Mouse (Mus musculus) CD4-positive, CD25-positive, alpha-beta regulatory T cell, adult 4 months (primary cell): ENCODE results near the gene Cln3. TPM values are rescaled to one million over a fixed set of nuclear protein-coding genes. Genes with fewer than 3 reads are reported as not detected.

Experiments
- polyA plus RNA-seq, 2 experiments: library from polyadenylated mRNA; unstranded; fragments of 100-300 nt; shearing (Covaris generic); gene quantifications; one replicate each; pipeline ENCODE4 v1.2.1; 2017

The Cln3 gene
- polyA plus RNA-seq, 2 experiments from 2014 or later: 79.9 to 150 TPM

Other genes starting within 250 kb of the Cln3 start
- gene Lat, start 216.2 kb downstream of the Cln3 start, polyA plus RNA-seq: 1,000 to 10,000 TPM in 1 of 2 experiments, 100 to 1,000 TPM in 1; 947 to 1,259 TPM
- gene Spns1, start 208.4 kb downstream of the Cln3 start, polyA plus RNA-seq: 10 to 100 TPM; 42.8 to 86.8 TPM
- 1 to 10 TPM; 2.6 to 2.8 TPM for gene Nfatc2ip, start 189.1 kb downstream of the Cln3 start, polyA plus RNA-seq
- gene Cd19, start 170.9 kb downstream of the Cln3 start, polyA plus RNA-seq: 10 to 100 TPM in 1 of 2 experiments, not detected in 1; 16.9 TPM
- 10 to 100 TPM; 31.9 to 68.2 TPM for gene Rabep2, start 157.1 kb downstream of the Cln3 start, polyA plus RNA-seq
- under 1 TPM; 0.18 to 0.38 TPM for gene Atp2a1, start 122.7 kb downstream of the Cln3 start, polyA plus RNA-seq
- 10 to 100 TPM; 11.5 to 13.1 TPM for gene Sh2b1, start 110.4 kb downstream of the Cln3 start, polyA plus RNA-seq
- 10 to 100 TPM; 79.8 to 89.2 TPM for gene Tufm, start 98.5 kb downstream of the Cln3 start, polyA plus RNA-seq
- gene Atxn2l, start 82.4 kb downstream of the Cln3 start, polyA plus RNA-seq: 10 to 100 TPM; 15.6 to 17.4 TPM
- gene Eif3c, start 19.4 kb downstream of the Cln3 start, polyA plus RNA-seq: 100 to 1,000 TPM; 228 to 250 TPM
- 1 to 10 TPM in 1 of 2 experiments, under 1 TPM in 1; 0.36 to 1.5 TPM for gene Apobr, start 875 bp downstream of the Cln3 start, polyA plus RNA-seq
- gene Il27, start 9.1 kb upstream of the Cln3 start, polyA plus RNA-seq: not detected
- gene Nupr1, start 45.0 kb upstream of the Cln3 start, polyA plus RNA-seq: under 1 TPM in 1 of 2 experiments, not detected in 1; 0.42 TPM
- 100 to 1,000 TPM in 1 of 2 experiments, 10 to 100 TPM in 1; 93.1 to 113 TPM for gene Sgf29, start 63.5 kb upstream of the Cln3 start, polyA plus RNA-seq
- gene Sult1a1, start 90.6 kb upstream of the Cln3 start, polyA plus RNA-seq: 1 to 10 TPM in 1 of 2 experiments, under 1 TPM in 1; 0.82 to 1.3 TPM
- gene Bola2, start 109.6 kb upstream of the Cln3 start, polyA plus RNA-seq: 100 to 1,000 TPM in 1 of 2 experiments, 10 to 100 TPM in 1; 82.6 to 175 TPM
- 10 to 100 TPM; 10.6 to 21.4 TPM for gene Slx1b, start 110.0 kb upstream of the Cln3 start, polyA plus RNA-seq
- 1,000 to 10,000 TPM; 2,251 to 2,782 TPM for gene Coro1a, start 122.0 kb upstream of the Cln3 start, polyA plus RNA-seq
- gene Mapk3, start 173.8 kb upstream of the Cln3 start, polyA plus RNA-seq: 10 to 100 TPM; 16.9 to 17.8 TPM
- 10 to 100 TPM; 13.9 to 17.4 TPM for gene Gdpd3, start 180.5 kb upstream of the Cln3 start, polyA plus RNA-seq
- 10 to 100 TPM; 58.4 to 83.8 TPM for gene Ypel3, start 191.1 kb upstream of the Cln3 start, polyA plus RNA-seq
- gene Tbx6, start 195.7 kb upstream of the Cln3 start, polyA plus RNA-seq: 1 to 10 TPM; 5.9 to 7.5 TPM
- 100 to 1,000 TPM; 139 to 140 TPM for gene Ppp4c, start 206.7 kb upstream of the Cln3 start, polyA plus RNA-seq
- not detected for gene Fam57b, start 211.9 kb upstream of the Cln3 start, polyA plus RNA-seq
- not detected for gene 4930451I11Rik, start 245.8 kb upstream of the Cln3 start, polyA plus RNA-seq